Mouse (Mus musculus) cerebellum, postnatal 14 days (tissue): ENCODE data around the gene Serping1.
"Not testable (repeated sequence)": the region's sequence is repeated elsewhere in the genome, so short reads cannot be mapped to it uniquely, and the experiment has no call there.

Experiments used
- DNase-seq, 2 experiments: peaks; one replicate each; pipeline ENCODE4 v3.0.0; 2021; ENCODE audit warnings: mixed read lengths in 2 of 2

Serping1 gene

GRCm38 (mm10) chr2:84737451-84737925, 37.8 kb downstream of the Serping1 start:
- DNase-seq: peak; percentile 31 to 50

- DNase-seq: peak; percentile 43 to 53
These were observed 38.7 kb downstream of the Serping1 start for GRCm38 (mm10) chr2:84736312-84737161.

GRCm38 (mm10) chr2:84735346-84735920, 39.8 kb downstream of the Serping1 start:
- DNase-seq: peak; percentile 20 to 24

- peak in 1 of 2 experiments; percentile 39 for DNase-seq
These were observed 40.3 kb downstream of the Serping1 start for GRCm38 (mm10) chr2:84734919-84735318.

- peak; percentile 58 to 68 for DNase-seq
These were observed 40.8 kb downstream of the Serping1 start for GRCm38 (mm10) chr2:84734351-84734864.

- peak; percentile 88 for DNase-seq
These were observed 41.5 kb downstream of the Serping1 start, which contains the start of gene Ypel4 for GRCm38 (mm10) chr2:84733579-84734300. TSS of gene Ypel4 (plus strand) at chr2:84734058.

GRCm38 (mm10) chr2:84732394-84732793, 42.9 kb downstream of the Serping1 start:
- no peak for DNase-seq

- no peak for DNase-seq
These were observed 44.0 kb downstream of the Serping1 start for GRCm38 (mm10) chr2:84731206-84731605.

GRCm38 (mm10) chr2:84728191-84728590, 47.1 kb downstream of the Serping1 start:
- DNase-seq: not testable (repeated sequence)

- peak; percentile 95 to 96 for DNase-seq
These were observed 47.9 kb downstream of the Serping1 start, which contains the start of gene Clp1 for GRCm38 (mm10) chr2:84727172-84727858. TSS of gene Clp1 (minus strand) at chr2:84727350.

- DNase-seq: no peak
These were observed 48.5 kb downstream of the Serping1 start for GRCm38 (mm10) chr2:84726716-84727115.

GRCm38 (mm10) chr2:84725770-84726169, 49.5 kb downstream of the Serping1 start:
- DNase-seq: no peak

GRCm38 (mm10) chr2:84723856-84724255, 51.4 kb downstream of the Serping1 start:
- DNase-seq: no peak

- no peak for DNase-seq
These were observed 54.1 kb downstream of the Serping1 start for GRCm38 (mm10) chr2:84721182-84721581.

- no peak for DNase-seq
These were observed 54.5 kb downstream of the Serping1 start for GRCm38 (mm10) chr2:84720718-84721117.

- no peak for DNase-seq
These were observed 57.9 kb downstream of the Serping1 start for GRCm38 (mm10) chr2:84717357-84717756.

- DNase-seq: peak in 1 of 2 experiments; percentile 38
These were observed 58.6 kb downstream of the Serping1 start for GRCm38 (mm10) chr2:84716423-84717355.

GRCm38 (mm10) chr2:84715562-84716361, 59.5 kb downstream of the Serping1 start:
- DNase-seq: peak in 1 of 2 experiments; percentile 77
